Mouse (Mus musculus) heart, adult 10 weeks (tissue): ENCODE results near the gene Inafm1. TPM values are rescaled to one million over a fixed set of nuclear protein-coding genes. Genes with fewer than 3 reads are reported as not detected.

Experiments
- polyA plus RNA-seq: library from polyadenylated mRNA; stranded (reverse); fragments of 350-450 nt; fragmentation: Illumina TruSeq; extraction: RNeasy Lipid Tissue Mini Kit (QIAGEN cat#74804); gene quantifications from one replicate; pipeline ENCODE4 v1.2.3, GENCODE M21; 2014; ENCODE audit warnings: low read depth, low replicate concordance

Gene Inafm1
- 11.7 TPM for polyA plus RNA-seq

GRCm38 (mm10) chr7:16273081-16273765 lies at the start of gene Inafm1:
Gene Inafm1, minus strand, starts transcription at chr7:16273617.

GRCm38 (mm10) chr7:16308093-16308492 lies 34.7 kb upstream of the Inafm1 start, which contains the start of gene Bbc3:
Gene Bbc3, plus strand, starts transcription at chr7:16308393.

GRCm38 (mm10) chr7:16286026-16286961 lies 12.9 kb upstream of the Inafm1 start, which contains the start of gene Ccdc9:
Gene Ccdc9, minus strand, starts transcription at chr7:16286795.

GRCm38 (mm10) chr7:16259110-16259590 lies 14.3 kb downstream of the Inafm1 start, which contains the start of gene C5ar1:
Gene C5ar1, minus strand, starts transcription at chr7:16259540.

GRCm38 (mm10) chr7:16244067-16244466 lies 29.4 kb downstream of the Inafm1 start, which contains the start of gene C5ar2:
Gene C5ar2, minus strand, starts transcription at chr7:16244154.

Other genes starting within 250 kb of the Inafm1 start
- gene Bicra, start 225.7 kb downstream of the Inafm1 start, polyA plus RNA-seq = 5.2 TPM
- not detected for gene Zfp541, start 211.8 kb downstream of the Inafm1 start, polyA plus RNA-seq
- gene Napa, start 175.2 kb downstream of the Inafm1 start, polyA plus RNA-seq = 87.2 TPM
- 39.1 TPM for gene Kptn, start 153.7 kb downstream of the Inafm1 start, polyA plus RNA-seq
- 0.55 TPM for gene Slc8a2, start 143.8 kb downstream of the Inafm1 start, polyA plus RNA-seq
- gene Meis3, start 98.5 kb downstream of the Inafm1 start, polyA plus RNA-seq = 8.7 TPM
- gene Dhx34, start 51.6 kb downstream of the Inafm1 start, polyA plus RNA-seq = 6.8 TPM
- 0.71 TPM for gene C5ar2, start 29.5 kb downstream of the Inafm1 start, polyA plus RNA-seq
- 4.4 TPM for gene C5ar1, start 14.1 kb downstream of the Inafm1 start, polyA plus RNA-seq
- 72.3 TPM for gene Ccdc9, start 13.2 kb upstream of the Inafm1 start, polyA plus RNA-seq
- 3.8 TPM for gene Bbc3, start 34.8 kb upstream of the Inafm1 start, polyA plus RNA-seq
- 36.4 TPM for gene Sae1, start 114.2 kb upstream of the Inafm1 start, polyA plus RNA-seq
- 20.4 TPM for gene Zc3h4, start 127.3 kb upstream of the Inafm1 start, polyA plus RNA-seq
- gene Tmem160, start 179.2 kb upstream of the Inafm1 start, polyA plus RNA-seq = 60.7 TPM
- not detected for gene Npas1, start 204.1 kb upstream of the Inafm1 start, polyA plus RNA-seq